Mouse (Mus musculus) splenic B cell, adult 2 months (primary cell): ENCODE measurements at regions not wholly inside any gene's neighbourhood (a gene's known extent, or its start where the extent isn't known, plus 50 kb on each side); places are given as distances from the start of the nearest gene placed in this dataset.

Experiments used
- DNase-seq: peaks from one replicate; pipeline ENCODE4 v3.0.0-alpha.2; 2011; ENCODE audit warnings: low read depth, low spot score
- H3K27me3 ChIP-seq: 2 replicates; pipeline ENCODE4 v1.6.1; 2012; ENCODE audit warnings: mild to moderate bottlenecking, low read length, moderate library complexity, mixed read lengths; ENCODE audit not compliant: control insufficient read depth, poor library complexity, insufficient read depth, severe bottlenecking
- H3K36me3 ChIP-seq: 2 replicates; pipeline ENCODE4 v1.6.1; 2012; ENCODE audit warnings: mild to moderate bottlenecking, low read length, moderate library complexity, mixed read lengths; ENCODE audit not compliant: control insufficient read depth, poor library complexity, insufficient read depth, severe bottlenecking

- DNase-seq, result no peak
- H3K36me3 ChIP-seq, result no peaks in the 10 kb centered on the region
These were observed 167.5 kb upstream of the Fam83b start for GRCm38 (mm10) chr9:76734387-76734786.

GRCm38 (mm10) chr9:76733812-76734211 lies 166.9 kb upstream of the Fam83b start:
- H3K36me3 ChIP-seq, result no peaks in the 10 kb centered on the region
- H3K27me3 ChIP-seq, result no peaks in the 10 kb centered on the region
- no peak for DNase-seq

More at GRCm38 (mm10) chr9:76734387-76734786, 167.5 kb upstream of the Fam83b start:
- H3K27me3 ChIP-seq, result no peaks in the 10 kb centered on the region

DNA sequence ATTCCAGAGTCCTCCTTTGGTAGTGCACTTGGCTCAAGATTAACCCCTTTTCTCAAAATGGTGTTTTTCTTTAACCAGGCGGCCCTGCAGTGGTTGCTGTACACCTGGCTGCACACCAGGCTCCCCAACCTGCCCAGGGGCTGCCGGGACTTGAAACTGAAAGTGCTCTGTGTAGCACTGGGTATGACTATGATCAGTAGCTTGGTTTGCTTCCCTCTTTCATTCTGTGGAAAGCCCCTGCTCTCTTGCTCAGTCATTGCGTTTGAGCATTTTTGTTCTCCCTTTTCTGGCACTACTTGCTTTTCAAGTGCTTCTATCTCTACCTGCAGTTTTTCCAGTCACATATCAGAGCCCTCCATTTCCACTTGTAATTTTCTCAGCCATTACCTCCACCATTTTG lies 156.0 kb upstream of the Fam83b start:
- Histone ChIP-seq H3K36me3 (no peaks in the 10 kb centered on the region), H3K27me3 (no peaks in the 10 kb centered on the region)
- peak; percentile 3 for DNase-seq

GRCm38 (mm10) chr9:76715852-76716251 lies 148.9 kb upstream of the Fam83b start:
- H3K27me3 ChIP-seq, result no peaks in the 10 kb centered on the region
- DNase-seq, result no peak
- H3K36me3 ChIP-seq, result no peaks in the 10 kb centered on the region

DNA sequence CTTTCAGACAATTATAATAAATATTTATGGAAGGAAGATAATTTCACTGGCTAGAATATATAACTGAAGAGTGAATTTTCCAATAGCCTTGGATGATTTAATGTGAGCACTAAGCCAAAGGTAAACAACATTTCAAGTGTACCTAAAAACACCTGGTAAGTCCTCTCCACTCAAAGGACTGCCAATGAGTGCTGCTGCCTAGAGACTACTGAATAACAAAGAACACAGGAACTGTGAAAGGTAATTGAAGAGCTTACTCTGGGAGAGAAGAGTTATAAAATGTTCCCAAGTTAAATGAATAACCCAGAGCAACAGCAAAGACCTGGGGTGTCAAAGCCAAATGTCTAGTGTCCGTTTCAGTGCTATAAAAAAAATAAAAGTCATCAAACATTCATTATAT lies 139.5 kb upstream of the Fam83b start:
- no peaks in the 10 kb centered on the region for H3K27me3 ChIP-seq
- H3K36me3 ChIP-seq, result no peaks in the 10 kb centered on the region
- DNase-seq, result no peak

- no peaks in the 10 kb centered on the region for H3K36me3 ChIP-seq
- DNase-seq, result no peak
- no peaks in the 10 kb centered on the region for H3K27me3 ChIP-seq
These were observed 138.9 kb upstream of the Fam83b start for GRCm38 (mm10) chr9:76705786-76706185.

- DNase-seq, result no peak
- Histone ChIP-seq H3K27me3 (no peaks in the 10 kb centered on the region), H3K36me3 (no peaks in the 10 kb centered on the region)
These were observed 128.6 kb upstream of the Fam83b start for GRCm38 (mm10) chr9:76695547-76695946.

DNA sequence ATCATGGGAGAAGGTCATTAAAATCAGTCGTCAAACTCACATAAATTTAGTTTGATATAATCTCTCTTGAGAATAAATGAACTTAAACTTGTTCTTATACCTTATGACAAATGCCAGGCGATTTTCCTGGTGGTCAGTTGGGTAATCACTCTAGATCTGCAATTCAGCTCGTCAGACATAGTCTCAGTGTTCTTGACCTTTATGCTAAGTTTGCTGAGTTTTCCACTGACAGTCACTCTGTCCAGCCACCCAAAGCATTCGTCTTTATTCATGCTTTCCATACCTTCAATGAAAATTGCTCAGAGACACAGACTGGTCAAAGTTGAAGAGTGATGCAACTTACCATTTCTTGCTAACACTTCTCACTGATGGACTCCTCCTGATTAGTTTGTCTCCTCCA lies 126.1 kb upstream of the Fam83b start:
- no peak for DNase-seq
- H3K27me3 ChIP-seq, result no peaks in the 10 kb centered on the region
- H3K36me3 ChIP-seq, result no peaks in the 10 kb centered on the region

DNA sequence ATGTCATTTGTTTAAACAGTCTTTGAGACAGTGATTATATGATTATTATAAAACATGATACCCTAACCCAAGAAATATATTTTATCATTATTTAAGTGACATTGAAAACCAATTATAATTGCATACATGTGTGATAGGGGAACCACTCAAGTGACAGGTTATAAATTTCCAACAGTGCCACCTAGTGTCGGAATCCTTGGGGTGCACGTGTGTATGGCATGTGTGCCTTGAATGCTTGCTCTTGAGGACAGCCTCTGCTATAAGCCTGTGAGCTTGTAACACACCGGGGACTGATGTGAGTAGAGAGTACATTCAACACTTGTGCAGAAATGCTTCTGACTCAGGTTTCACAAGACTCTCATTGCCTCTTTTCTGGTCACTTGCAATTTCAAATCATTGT lies 93.9 kb upstream of the Fam83b start:
- Histone ChIP-seq H3K36me3 (no peaks in the 10 kb centered on the region), H3K27me3 (no peaks in the 10 kb centered on the region)
- peak; percentile 66 for DNase-seq

GRCm38 (mm10) chr9:76659798-76660197 lies 92.9 kb upstream of the Fam83b start:
- DNase-seq, result no peak
- no peaks in the 10 kb centered on the region for H3K36me3 ChIP-seq
- no peaks in the 10 kb centered on the region for H3K27me3 ChIP-seq

DNA sequence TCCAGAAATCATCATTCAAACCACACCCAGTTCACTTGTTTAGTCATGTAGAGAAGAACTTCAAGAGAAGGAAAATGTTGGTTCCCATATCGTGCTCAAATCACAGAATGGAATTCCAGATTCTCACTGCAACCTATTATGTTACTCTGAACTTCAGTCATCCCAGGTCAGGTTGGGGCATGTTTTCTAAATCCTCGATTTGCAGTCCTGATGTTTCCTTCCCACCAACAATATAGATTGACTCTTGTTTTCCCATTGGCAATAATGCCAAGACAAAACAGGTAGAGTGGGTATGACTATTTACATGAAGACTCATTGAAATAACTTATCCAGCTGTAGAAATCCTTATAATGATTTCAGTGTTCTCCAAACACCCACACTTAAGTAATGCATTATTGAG lies 86.4 kb upstream of the Fam83b start:
- H3K27me3 ChIP-seq, result no peaks in the 10 kb centered on the region
- no peaks in the 10 kb centered on the region for H3K36me3 ChIP-seq
- no peak for DNase-seq

DNA sequence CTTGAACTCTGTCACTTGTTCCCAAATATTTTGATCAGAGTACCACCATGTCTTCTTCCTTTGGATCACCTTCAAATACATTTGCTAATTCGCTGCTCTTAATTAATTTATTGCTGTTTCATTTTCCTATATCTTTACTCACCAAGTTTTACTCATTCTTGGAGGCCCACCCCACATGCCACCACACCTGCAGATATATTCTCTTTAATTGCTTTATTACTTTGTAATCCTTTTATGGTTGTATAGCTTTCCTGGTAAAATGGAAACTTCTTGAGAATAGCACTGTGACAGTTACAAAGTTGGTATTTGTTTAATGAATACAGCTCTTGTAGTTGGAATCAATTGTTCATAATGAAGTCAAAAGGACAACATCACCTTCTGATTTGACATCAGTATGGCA lies 82.6 kb upstream of the Fam83b start:
- no peak for DNase-seq
- Histone ChIP-seq H3K36me3 (no peaks in the 10 kb centered on the region), H3K27me3 (no peaks in the 10 kb centered on the region)

DNA sequence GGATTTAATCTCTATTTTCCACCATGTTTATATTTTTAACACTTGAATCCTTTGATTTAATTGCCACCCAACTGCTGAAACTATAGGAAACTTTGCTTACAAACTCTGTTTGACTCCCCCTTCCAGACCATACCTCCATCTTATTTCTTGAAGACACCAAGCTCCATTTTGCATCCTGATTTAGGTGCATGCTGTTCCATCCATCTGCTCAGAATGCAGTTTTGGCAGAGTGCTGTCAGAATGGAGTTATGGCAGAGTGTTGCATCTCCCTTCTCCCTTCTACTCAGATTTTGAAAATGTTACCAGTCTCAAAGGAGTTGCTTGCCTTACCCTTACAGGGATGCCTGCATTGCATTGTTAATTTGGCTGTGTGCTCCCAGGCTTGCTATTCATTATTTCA lies 79.5 kb upstream of the Fam83b start:
- no peak for DNase-seq
- H3K27me3 ChIP-seq, result no peaks in the 10 kb centered on the region
- H3K36me3 ChIP-seq, result no peaks in the 10 kb centered on the region
